8 mouse cellular contexts compared by ENCODE assay signal in genomic region chr5:33705612-33706349, GRCm38 (mm10). TPM values are rescaled to one million over a fixed set of nuclear protein-coding genes. Genes with fewer than 3 reads are reported as not detected.
DNase-seq lines count a peak whose midpoint lies in the region; ATAC-seq and TF ChIP-seq lines count a peak whose summit lies in the region.

No protein-coding gene starts in this region.

- no peaks in the 10 kb centered on the region for H3K36me3 ChIP-seq in heart, embryonic 15.5 days
- no peaks in the 10 kb centered on the region for H3K36me3 ChIP-seq in heart, adult 2 months (ENCODE audit: control insufficient read depth, insufficient read depth, low read length)
- H3K36me3 ChIP-seq in megakaryocyte, embryonic 14.5 days (replicated peaks; ENCODE audit: low read length) = peaks cover 5% of the 10 kb centered on the region
- H3K36me3 ChIP-seq in hindbrain, embryonic 16.5 days (ENCODE audit: control insufficient read depth, insufficient read depth, low read length) = no peaks in the 10 kb centered on the region
- H3K36me3 ChIP-seq in neural tube, embryonic 15.5 days = no peaks in the 10 kb centered on the region

- H3K9ac ChIP-seq in heart, embryonic 15.5 days = no peak overlapping the region
- no peak overlapping the region for H3K9ac ChIP-seq in heart, adult 2 months (ENCODE audit: low read depth, low read length)
- peak overlapping the region; percentile 31; the same call in 1 of the 2 replicates for H3K9ac ChIP-seq in hindbrain, embryonic 16.5 days (ENCODE audit: low read depth, low read length)
- H3K9ac ChIP-seq in neural tube, embryonic 15.5 days (replicated peaks) = no peak overlapping the region

- H3K27ac ChIP-seq in heart, embryonic 15.5 days = 0 out of 2 replicates have a peak overlapping the region, but pooled peaks have one; percentile 5
- no peak overlapping the region for H3K27ac ChIP-seq in heart, adult 2 months
- peak overlapping the region; percentile 76 for H3K27ac ChIP-seq in hindbrain, embryonic 16.5 days (ENCODE audit: low read depth, low read length)
- H3K27ac ChIP-seq in neural tube, embryonic 15.5 days (replicated peaks) = peak overlapping the region; percentile 73

- intact Hi-C loops in heart, adult 2 months (cut with DNase I) = no loop called here

- TF ChIP-seq POLR2A in heart, adult 2 months (IDR thresholded peaks at IDR 0.05; ENCODE audit: insufficient read depth, low read depth, low read length) = no peak

- no peaks in the 10 kb centered on the region for H3K79me2 ChIP-seq in heart, adult 2 months (replicated peaks; ENCODE audit: control insufficient read depth, insufficient read depth, low read length)

- TF ChIP-seq CTCF in heart, adult 2 months (IDR thresholded peaks at IDR 0.05) = no peak

- peaks cover 4% of the 10 kb centered on the region; the same call in 1 of the 2 replicates for H3K27me3 ChIP-seq in heart, embryonic 15.5 days
- H3K27me3 ChIP-seq in heart, adult 2 months (ENCODE audit: control insufficient read depth, insufficient read depth, low read length) = no peaks in the 10 kb centered on the region
- peaks cover 20% of the 10 kb centered on the region for H3K27me3 ChIP-seq in megakaryocyte, embryonic 14.5 days (replicated peaks)
- 0 out of 2 replicates have a peak, but pooled peaks cover 2% of the 10 kb centered on the region for H3K27me3 ChIP-seq in hindbrain, embryonic 16.5 days (replicated peaks; ENCODE audit: control insufficient read depth, insufficient read depth, low read length)
- H3K27me3 ChIP-seq in neural tube, embryonic 15.5 days (replicated peaks) = no peaks in the 10 kb centered on the region; the same call in 1 of the 2 replicates

- no peak for DNase-seq in heart, adult 2 months
- DNase-seq in layer of hippocampus, adult 18-20 months (ENCODE audit: low spot score in 2 of 2) = no peak

- no peak overlapping the region for H3K4me3 ChIP-seq in heart, embryonic 15.5 days
- no peak overlapping the region for H3K4me3 ChIP-seq in heart, adult 2 months
- H3K4me3 ChIP-seq in megakaryocyte, embryonic 14.5 days (replicated peaks) = peak overlapping the region; percentile 85
- H3K4me3 ChIP-seq in hindbrain, embryonic 16.5 days (ENCODE audit: low read length) = no peak overlapping the region
- H3K4me3 ChIP-seq in neural tube, embryonic 15.5 days (replicated peaks) = no peak overlapping the region

- 39% methylated on average over 9 of the region's 9 CpGs for WGBS in heart, embryonic 15.5 days
- WGBS in heart, adult 2 months = 63% methylated on average over 9 of the region's 9 CpGs
- WGBS in hindbrain, embryonic 16.5 days = 13% methylated on average over 9 of the region's 9 CpGs
- WGBS in neural tube, embryonic 15.5 days = 22% methylated on average over 9 of the region's 9 CpGs

- no peak for TF ChIP-seq EP300 in heart, adult 2 months (IDR thresholded peaks at IDR 0.05; ENCODE audit: insufficient read depth, low read depth, low read length)

- peak; percentile 11; the same call in 1 of the 2 replicates for ATAC-seq in heart, embryonic 15.5 days (replicated peaks; ENCODE audit: insufficient number of reproducible peaks, insufficient read depth, low FRiP score, low read depth)
- no peak for ATAC-seq in megakaryocyte, adult 5-6 weeks (ENCODE audit: poor library complexity, severe bottlenecking)
- ATAC-seq in hindbrain, embryonic 16.5 days = no peak
- ATAC-seq in neural tube, embryonic 15.5 days (ENCODE audit: low FRiP score) = 0 out of 2 replicates have a peak, but pooled peaks have one; percentile 8
- ATAC-seq in erythroid progenitor cell, adult 5-6 weeks (replicated peaks; ENCODE audit: low FRiP score, poor library complexity, severe bottlenecking) = no peak

- H3K4me2 ChIP-seq in heart, embryonic 15.5 days = peak overlapping the region; percentile 40
- H3K4me2 ChIP-seq in hindbrain, embryonic 16.5 days (ENCODE audit: low read length) = no peak overlapping the region
- no peak overlapping the region for H3K4me2 ChIP-seq in neural tube, embryonic 15.5 days

- peaks cover 32% of the 10 kb centered on the region for H3K4me1 ChIP-seq in heart, embryonic 15.5 days (replicated peaks)
- no peaks in the 10 kb centered on the region for H3K4me1 ChIP-seq in heart, adult 2 months (ENCODE audit: control insufficient read depth, insufficient read depth, low read length)
- H3K4me1 ChIP-seq in megakaryocyte, embryonic 14.5 days = peaks cover 75% of the 10 kb centered on the region
- H3K4me1 ChIP-seq in hindbrain, embryonic 16.5 days (ENCODE audit: control insufficient read depth, insufficient read depth, low read depth, low read length) = peaks cover 16% of the 10 kb centered on the region; the same call in 1 of the 2 replicates
- H3K4me1 ChIP-seq in neural tube, embryonic 15.5 days = peaks cover 21% of the 10 kb centered on the region

- no peaks in the 10 kb centered on the region for H3K9me3 ChIP-seq in heart, embryonic 15.5 days (replicated peaks)
- H3K9me3 ChIP-seq in megakaryocyte, embryonic 14.5 days = no peaks in the 10 kb centered on the region
- H3K9me3 ChIP-seq in hindbrain, embryonic 16.5 days (ENCODE audit: control insufficient read depth, low read length) = no peaks in the 10 kb centered on the region
- H3K9me3 ChIP-seq in neural tube, embryonic 15.5 days (replicated peaks) = no peaks in the 10 kb centered on the region

RNA-seq across cellular contexts. Expression of gene Fgfr3, which starts 15.7 kb away (rescaled TPM):
- polyA plus RNA-seq in heart, embryonic 15.5 days (2015; fragmentation: Nextera tagmentation; extraction: Ambion mirVana) = 4.0 and 9.1 TPM in 2 replicates
- total RNA-seq in heart, adult 2 months (2021) = 10 to 100 TPM in 1 of 2 experiments, 1 to 10 TPM in 1; 8.6 to 10.1 TPM
- 15.1 and 15.4 TPM in 2 replicates for polyA plus RNA-seq in heart, adult 2 months (2012; rRNA removed)
- polyA plus RNA-seq in megakaryocyte, embryonic 14.5 days (2012; ENCODE audit: insufficient read depth, low replicate concordance) = 0.39 and 0.68 TPM in 2 replicates
- 0.30 TPM in 1 of 2 replicates, not detected in the other for total RNA-seq in megakaryocyte, adult 5-6 weeks (2015)
- total RNA-seq in megakaryocyte, adult 5-6 weeks (2017) = not detected in 2 replicates
- polyA plus RNA-seq in hindbrain, embryonic 16.5 days (2015; fragmentation: Nextera tagmentation; extraction: Ambion mirVana) = 45.9 and 48.2 TPM in 2 replicates
- 36.0 and 43.6 TPM in 2 replicates for polyA plus RNA-seq in neural tube, embryonic 15.5 days (2015; fragmentation: Nextera tagmentation; extraction: Ambion mirVana)
- total RNA-seq in erythroid progenitor cell, adult 5-6 weeks (2015; ENCODE audit: low replicate concordance) = not detected in 2 replicates
- not detected in 2 replicates for total RNA-seq in erythroid progenitor cell, adult 5-6 weeks (2017; ENCODE audit: low replicate concordance)
- total RNA-seq in layer of hippocampus, adult 18-20 months (2021) = 100 to 1,000 TPM; 120 to 122 TPM

RNA-seq across cellular contexts. Expression of gene Tmem129, which starts 47.6 kb away (rescaled TPM):
- 29.5 and 37.6 TPM in 2 replicates for polyA plus RNA-seq in heart, embryonic 15.5 days (2015; fragmentation: Nextera tagmentation; extraction: Ambion mirVana)
- total RNA-seq in heart, adult 2 months (2021) = 10 to 100 TPM; 19.3 to 21.8 TPM
- 40.1 and 49.0 TPM in 2 replicates for polyA plus RNA-seq in heart, adult 2 months (2012; rRNA removed)
- 5.7 and 19.6 TPM in 2 replicates for polyA plus RNA-seq in megakaryocyte, embryonic 14.5 days (2012; ENCODE audit: insufficient read depth, low replicate concordance)
- 14.4 and 16.5 TPM in 2 replicates for total RNA-seq in megakaryocyte, adult 5-6 weeks (2015)
- 14.4 and 15.0 TPM in 2 replicates for total RNA-seq in megakaryocyte, adult 5-6 weeks (2017)
- 32.5 and 35.3 TPM in 2 replicates for polyA plus RNA-seq in hindbrain, embryonic 16.5 days (2015; fragmentation: Nextera tagmentation; extraction: Ambion mirVana)
- 27.7 and 29.7 TPM in 2 replicates for polyA plus RNA-seq in neural tube, embryonic 15.5 days (2015; fragmentation: Nextera tagmentation; extraction: Ambion mirVana)
- total RNA-seq in erythroid progenitor cell, adult 5-6 weeks (2015; ENCODE audit: low replicate concordance) = 44.4 and 49.4 TPM in 2 replicates
- 28.2 and 37.7 TPM in 2 replicates for total RNA-seq in erythroid progenitor cell, adult 5-6 weeks (2017; ENCODE audit: low replicate concordance)
- 10 to 100 TPM; 22.6 to 23.4 TPM for total RNA-seq in layer of hippocampus, adult 18-20 months (2021)

RNA-seq across cellular contexts. Expression of gene Tacc3, which starts 47.9 kb away (rescaled TPM):
- 107 and 117 TPM in 2 replicates for polyA plus RNA-seq in heart, embryonic 15.5 days (2015; fragmentation: Nextera tagmentation; extraction: Ambion mirVana)
- 1 to 10 TPM; 1.4 to 3.1 TPM for total RNA-seq in heart, adult 2 months (2021)
- 1.8 and 2.6 TPM in 2 replicates for polyA plus RNA-seq in heart, adult 2 months (2012; rRNA removed)
- polyA plus RNA-seq in megakaryocyte, embryonic 14.5 days (2012; ENCODE audit: insufficient read depth, low replicate concordance) = 4.6 and 33.1 TPM in 2 replicates
- 162 and 163 TPM in 2 replicates for total RNA-seq in megakaryocyte, adult 5-6 weeks (2015)
- 165 and 193 TPM in 2 replicates for total RNA-seq in megakaryocyte, adult 5-6 weeks (2017)
- 42.2 and 46.0 TPM in 2 replicates for polyA plus RNA-seq in hindbrain, embryonic 16.5 days (2015; fragmentation: Nextera tagmentation; extraction: Ambion mirVana)
- 27.5 and 61.7 TPM in 2 replicates for polyA plus RNA-seq in neural tube, embryonic 15.5 days (2015; fragmentation: Nextera tagmentation; extraction: Ambion mirVana)
- total RNA-seq in erythroid progenitor cell, adult 5-6 weeks (2015; ENCODE audit: low replicate concordance) = 544 and 682 TPM in 2 replicates
- 404 and 639 TPM in 2 replicates for total RNA-seq in erythroid progenitor cell, adult 5-6 weeks (2017; ENCODE audit: low replicate concordance)
- 1 to 10 TPM; 3.2 to 3.3 TPM for total RNA-seq in layer of hippocampus, adult 18-20 months (2021)

RNA-seq across cellular contexts. Expression of gene Slbp, which starts 53.4 kb away (rescaled TPM):
- 99.3 and 113 TPM in 2 replicates for polyA plus RNA-seq in heart, embryonic 15.5 days (2015; fragmentation: Nextera tagmentation; extraction: Ambion mirVana)
- 10 to 100 TPM; 10.6 to 12.7 TPM for total RNA-seq in heart, adult 2 months (2021)
- 7.7 and 13.8 TPM in 2 replicates for polyA plus RNA-seq in heart, adult 2 months (2012; rRNA removed)
- polyA plus RNA-seq in megakaryocyte, embryonic 14.5 days (2012; ENCODE audit: insufficient read depth, low replicate concordance) = 14.6 and 43.9 TPM in 2 replicates
- total RNA-seq in megakaryocyte, adult 5-6 weeks (2015) = 215 and 221 TPM in 2 replicates
- total RNA-seq in megakaryocyte, adult 5-6 weeks (2017) = 234 and 254 TPM in 2 replicates
- polyA plus RNA-seq in hindbrain, embryonic 16.5 days (2015; fragmentation: Nextera tagmentation; extraction: Ambion mirVana) = 128 and 133 TPM in 2 replicates
- 120 and 157 TPM in 2 replicates for polyA plus RNA-seq in neural tube, embryonic 15.5 days (2015; fragmentation: Nextera tagmentation; extraction: Ambion mirVana)
- total RNA-seq in erythroid progenitor cell, adult 5-6 weeks (2015; ENCODE audit: low replicate concordance) = 377 and 483 TPM in 2 replicates
- total RNA-seq in erythroid progenitor cell, adult 5-6 weeks (2017; ENCODE audit: low replicate concordance) = 503 and 597 TPM in 2 replicates
- total RNA-seq in layer of hippocampus, adult 18-20 months (2021) = 10 to 100 TPM; 19.5 to 21.0 TPM

Comparison
In these comparisons a context has a peak if more than half of its experiments do, and no peak if none do; other contexts are left out.
1. ATAC-seq: peak in heart, embryonic 15.5 days (single experiment) and neural tube, embryonic 15.5 days (single experiment); none in megakaryocyte, adult 5-6 weeks (single experiment), hindbrain, embryonic 16.5 days (single experiment) and erythroid progenitor cell, adult 5-6 weeks (single experiment).